Mouse (Mus musculus) heart, postnatal 0 days (tissue): Measurements from ENCODE around the gene Krt33b. TPM values are rescaled to one million over a fixed set of nuclear protein-coding genes. Genes with fewer than 3 reads are reported as not detected.

ENCODE experiments used
- ATAC-seq: fragments of 200-750 bp; cut with Nextera tagmentation; 2 replicates; pipeline ENCODE4 v1.8.0; 2017; ENCODE audit warnings: low read depth, moderate number of reproducible peaks, moderate library complexity; ENCODE audit not compliant: insufficient read depth
- DNase-seq: peaks from one replicate; pipeline ENCODE4 v3.0.0-alpha.2; 2016; ENCODE audit warnings: low spot score
- H3K27ac ChIP-seq: fragments of 300-500 bp; sonication (generic); 2 replicates; pipeline ENCODE4 v1.5.1; 2014; ENCODE audit warnings: low read depth, mild to moderate bottlenecking
- H3K27me3 ChIP-seq: fragments of 300-500 bp; sonication (generic); 2 replicates; pipeline ENCODE4 v1.6.1; 2014; ENCODE audit warnings: low read length, mixed read lengths; ENCODE audit not compliant: control insufficient read depth, insufficient read depth
- H3K36me3 ChIP-seq: fragments of 300-500 bp; sonication (generic); replicated peaks from 2 replicates; pipeline ENCODE4 v1.6.1; 2014; ENCODE audit warnings: low read length, mixed read lengths; ENCODE audit not compliant: control insufficient read depth, insufficient read depth
- H3K4me1 ChIP-seq: fragments of 300-500 bp; sonication (generic); 2 replicates; pipeline ENCODE4 v1.6.1; 2014; ENCODE audit warnings: antibody characterized with exemption; ENCODE audit not compliant: control insufficient read depth, insufficient read depth
- H3K4me2 ChIP-seq: fragments of 300-500 bp; sonication (generic); 2 replicates; pipeline ENCODE4 v1.6.1; 2014; ENCODE audit warnings: low read depth, mild to moderate bottlenecking, low read length, moderate library complexity
- H3K4me3 ChIP-seq: fragments of 300-500 bp; sonication (generic); 2 replicates; pipeline ENCODE4 v1.5.1; 2014; ENCODE audit warnings: low read depth, low read length
- H3K9ac ChIP-seq: fragments of 300-500 bp; sonication (generic); replicated peaks from 2 replicates; pipeline ENCODE4 v1.6.1; 2014; ENCODE audit warnings: low read depth, low read length, mixed read lengths
- H3K9me3 ChIP-seq: fragments of 300-500 bp; sonication (generic); replicated peaks from 2 replicates; pipeline ENCODE4 v1.6.1; 2016; ENCODE audit warnings: low read length; ENCODE audit not compliant: control insufficient read depth
- CTCF ChIP-seq: IDR thresholded peaks from 2 replicates; pipeline ENCODE4 v1.5.1; 2016; ENCODE audit warnings: antibody characterized with exemption, control low read depth, low read depth
- EP300 ChIP-seq: IDR thresholded peaks from 2 replicates; pipeline ENCODE4 v1.6.1; 2016; ENCODE audit warnings: antibody characterized with exemption, low read depth
- WGBS: fragments of 180-500 bp; shearing (Covaris S2); extraction: QIAGEN DNeasy Blood & Tissue Kit; methylation state at CpG from one replicate; pipeline ENCODE4 v1.1.7; 2014; 5-methylcytosine and 5-hydroxymethylcytosine counted together
- polyA plus RNA-seq: library from polyadenylated mRNA; unstranded; fragments of >200 nt; fragmentation: Nextera tagmentation; extraction: Ambion mirVana; gene quantifications from 2 replicates; pipeline ENCODE4 v1.2.1, GENCODE M21; 2015
- total RNA-seq: library from RNA; depleted of rRNA; stranded (reverse); fragments of >200 nt; gene quantifications from 2 replicates; pipeline ENCODE4 v1.2.3, GENCODE M21; 2014; ENCODE audit warnings: low replicate concordance

The Krt33b gene
- total and polyA plus RNA-seq, 2 experiments from 2014 or later, result not detected

DNA sequence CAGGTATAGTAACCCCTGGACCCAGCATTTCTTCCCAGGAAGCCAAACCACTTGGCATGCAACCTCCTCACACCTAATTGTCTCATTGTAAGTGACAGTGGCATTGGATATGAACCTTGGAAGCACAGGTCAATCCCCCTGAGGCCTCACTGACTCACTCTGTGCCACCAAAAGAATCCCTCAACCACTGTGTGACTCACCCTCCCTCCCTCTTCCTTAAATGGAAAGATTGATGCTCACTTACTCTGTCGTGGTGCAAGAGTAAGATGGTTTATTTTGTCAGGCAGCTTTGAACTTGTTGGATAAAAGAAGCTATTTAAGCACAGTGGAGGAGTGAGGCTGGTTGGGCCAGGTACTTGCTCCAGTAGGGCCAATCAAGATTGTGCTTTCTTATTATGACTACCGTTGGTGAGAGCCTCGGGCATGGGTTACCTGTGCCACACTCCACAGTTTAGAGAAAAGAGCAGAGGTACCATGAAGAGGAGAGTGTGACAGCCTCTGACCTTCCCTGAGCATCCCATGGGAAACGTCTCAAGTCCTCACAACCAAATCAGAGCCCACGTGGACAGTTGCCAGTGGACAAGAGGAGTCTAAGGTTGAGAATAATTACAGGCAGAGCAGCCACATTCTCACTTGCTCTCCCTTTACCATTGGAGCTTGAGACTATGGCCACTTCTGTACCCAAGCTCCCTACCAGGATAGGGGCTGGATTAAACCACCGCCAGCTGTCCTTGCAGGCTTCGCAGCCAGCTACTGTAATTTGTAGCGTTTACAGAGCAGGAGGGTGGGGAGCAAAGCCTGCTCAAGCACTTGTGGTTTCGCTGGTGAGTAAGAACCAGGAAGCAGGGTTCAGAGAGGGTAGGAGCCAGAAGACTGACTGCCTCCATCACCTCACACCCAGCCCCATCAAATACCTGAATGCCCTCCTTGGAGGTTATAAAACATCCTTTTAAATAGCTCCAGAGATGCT, 26.3 kb upstream of the Krt33b start:
- H3K4me3 ChIP-seq, result no peak overlapping the region
- H3K9ac ChIP-seq, result no peak overlapping the region
- no peak overlapping the region for H3K4me2 ChIP-seq
- no peak for ATAC-seq
- no peaks in the 10 kb centered on the region for H3K9me3 ChIP-seq
- H3K27ac ChIP-seq, result no peak overlapping the region
- H3K27me3 ChIP-seq, result no peaks in the 10 kb centered on the region
- WGBS, result 59% methylated on average over 9 of the region's 9 CpGs
- no peaks in the 10 kb centered on the region for H3K4me1 ChIP-seq
- no peaks in the 10 kb centered on the region for H3K36me3 ChIP-seq
- TF ChIP-seq EP300 (no peak), CTCF (no peak)
- DNase-seq, result no peak

DNA sequence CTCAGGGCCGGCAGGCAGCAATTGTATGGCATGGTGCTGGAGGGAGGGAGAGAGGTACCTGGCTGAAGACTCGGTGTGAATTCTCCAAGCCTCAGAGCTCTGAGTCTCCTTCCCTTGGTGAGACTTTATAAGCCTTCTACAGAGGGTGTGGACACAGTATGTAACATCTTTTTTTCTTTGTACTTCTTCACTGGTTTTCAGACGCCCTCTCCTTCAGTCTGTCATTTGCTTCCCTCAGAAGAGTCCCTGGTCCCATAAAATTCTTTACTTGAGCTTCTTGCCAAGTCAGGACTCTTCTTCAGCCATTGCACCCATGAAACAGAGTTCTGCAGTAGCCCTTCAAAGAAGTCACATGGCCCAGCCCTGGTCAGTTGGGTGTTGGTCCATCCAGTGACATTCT, 20.8 kb upstream of the Krt33b start, which contains the start of gene Krt31:
Gene Krt31, minus strand, starts transcription at position 101 of the 400 bp plus-strand sequence.
- Histone ChIP-seq H3K36me3 (no peaks in the 10 kb centered on the region), H3K4me3 (no peak within 1 kb of the TSS), H3K4me2 (no peak within 1 kb of the TSS), H3K9me3 (no peaks in the 10 kb centered on the region), H3K27ac (no peak within 1 kb of the TSS), H3K9ac (no peak within 1 kb of the TSS), H3K27me3 (no peaks in the 10 kb centered on the region), H3K4me1 (no peaks in the 10 kb centered on the region)
- no peak for DNase-seq
- no peak for ATAC-seq
- TF ChIP-seq EP300, result no peak
- TF ChIP-seq CTCF, result no peak
- 76% methylated on average over 3 of the region's 3 CpGs for WGBS

DNA sequence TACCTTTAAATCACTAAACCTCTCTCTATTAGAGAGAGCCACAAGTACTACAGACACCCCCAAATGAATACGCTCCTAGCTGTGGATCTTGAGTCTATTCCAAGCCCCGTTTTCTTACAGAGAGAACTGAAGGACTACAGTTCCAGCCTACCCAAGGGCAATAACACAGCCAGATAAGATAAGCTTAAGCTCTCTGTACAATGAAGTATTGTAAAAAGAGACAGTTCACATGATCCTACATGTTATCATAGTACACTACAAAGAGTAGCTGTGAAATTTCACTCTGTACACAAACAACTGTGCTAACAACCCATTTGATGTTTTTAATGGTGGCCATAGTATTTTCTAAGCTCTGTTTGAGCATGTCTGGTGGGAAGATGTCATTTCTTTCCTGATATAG, 17.5 kb upstream of the Krt33b start:
- no peak overlapping the region for H3K27ac ChIP-seq
- no peaks in the 10 kb centered on the region for H3K4me1 ChIP-seq
- 51% methylated on average over 2 of the region's 2 CpGs for WGBS
- no peaks in the 10 kb centered on the region for H3K9me3 ChIP-seq
- no peaks in the 10 kb centered on the region for H3K27me3 ChIP-seq
- H3K36me3 ChIP-seq, result no peaks in the 10 kb centered on the region
- no peak overlapping the region for H3K4me3 ChIP-seq
- H3K4me2 ChIP-seq, result no peak overlapping the region
- DNase-seq (no peak), ATAC-seq (no peak)
- H3K9ac ChIP-seq, result no peak overlapping the region
- no peak for TF ChIP-seq CTCF
- no peak for TF ChIP-seq EP300

DNA sequence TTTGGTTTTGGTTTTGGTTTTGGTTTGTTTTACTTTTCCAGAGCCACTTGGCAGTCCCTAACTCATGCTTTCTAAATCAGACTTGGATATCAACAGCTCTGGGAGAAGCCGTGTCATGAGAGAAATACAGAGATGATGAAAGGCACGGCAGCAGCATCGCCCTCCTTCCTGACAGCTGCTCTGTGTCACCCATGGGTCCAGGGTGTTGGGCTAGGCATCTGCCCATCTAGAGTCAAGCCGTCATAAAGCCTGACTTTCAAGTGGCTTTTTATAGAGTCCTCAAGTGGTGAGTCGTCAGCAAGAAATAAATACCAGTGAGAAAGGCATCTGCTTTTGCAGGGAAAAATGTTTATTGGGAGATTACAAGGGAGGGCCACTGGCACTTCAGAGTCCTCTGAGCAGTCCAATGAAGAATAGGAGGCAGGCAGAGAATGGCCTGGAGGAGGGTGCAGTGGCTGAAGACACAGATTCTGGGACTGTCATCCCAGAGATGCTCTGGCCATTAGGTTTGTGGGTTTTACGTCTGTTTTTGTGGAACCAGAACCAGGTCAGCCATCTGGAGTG, 16.7 kb upstream of the Krt33b start:
- no peaks in the 10 kb centered on the region for H3K36me3 ChIP-seq
- peak overlapping the region; percentile 17; the same call in 1 of the 2 replicates for H3K4me2 ChIP-seq
- H3K27ac ChIP-seq, result no peak overlapping the region
- H3K9me3 ChIP-seq, result no peaks in the 10 kb centered on the region
- H3K9ac ChIP-seq, result no peak overlapping the region
- H3K27me3 ChIP-seq, result no peaks in the 10 kb centered on the region
- ATAC-seq (no peak), DNase-seq (no peak)
- no peak overlapping the region for H3K4me3 ChIP-seq
- WGBS, result 41% methylated on average over 6 of the region's 6 CpGs
- no peak for TF ChIP-seq CTCF
- TF ChIP-seq EP300, result no peak
- H3K4me1 ChIP-seq, result no peaks in the 10 kb centered on the region

DNA sequence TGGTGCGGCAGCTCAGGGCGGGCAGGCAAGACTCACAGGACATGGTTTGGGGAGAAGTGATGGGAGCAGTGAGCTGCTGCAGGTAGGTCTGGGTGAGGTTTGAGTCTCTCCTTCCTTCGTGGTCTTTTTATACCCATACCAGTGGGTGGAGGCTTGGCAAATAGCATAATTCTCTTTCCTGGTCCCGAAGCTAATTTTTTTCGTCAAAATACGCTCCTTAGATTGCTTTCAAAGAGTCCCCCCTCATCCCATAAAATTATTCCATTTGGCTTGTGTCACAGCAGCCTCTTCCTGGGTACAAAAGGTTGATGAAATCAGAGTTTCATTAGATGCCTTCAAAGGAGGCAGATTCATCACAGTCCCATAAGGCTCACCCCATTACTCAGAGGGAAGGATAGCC, 11.8 kb upstream of the Krt33b start, which contains the start of gene Krt34:
Gene Krt34, minus strand, starts transcription at position 101 of the 400 bp plus-strand sequence.
- DNase-seq (no peak), ATAC-seq (no peak)
- TF ChIP-seq CTCF, result no peak
- H3K4me2 ChIP-seq, result no peak within 1 kb of the TSS
- H3K9me3 ChIP-seq, result no peaks in the 10 kb centered on the region
- H3K4me1 ChIP-seq, result no peaks in the 10 kb centered on the region
- no peaks in the 10 kb centered on the region for H3K27me3 ChIP-seq
- no peak within 1 kb of the TSS for H3K4me3 ChIP-seq
- H3K27ac ChIP-seq, result no peak within 1 kb of the TSS
- no peak within 1 kb of the TSS for H3K9ac ChIP-seq
- no peaks in the 10 kb centered on the region for H3K36me3 ChIP-seq
- WGBS, result 81% methylated on average over 6 of the region's 6 CpGs
